Mouse (Mus musculus) E14TG2a.4 (cell line): ENCODE data around the gene Sh3gl2.

ENCODE experiments used
- CTCF ChIP-seq: conservative IDR thresholded peaks from 2 replicates; pipeline ENCODE4 v1.5.1; 2014; ENCODE audit warnings: low read length
- NANOG ChIP-seq: IDR thresholded peaks from 2 replicates; pipeline ENCODE4 v1.6.1; 2014; ENCODE audit warnings: borderline replicate concordance, low read length, mixed read lengths
- POU5F1 ChIP-seq: IDR thresholded peaks from 2 replicates; pipeline ENCODE4 v1.6.1; 2014; ENCODE audit warnings: low read length, borderline replicate concordance

DNA sequence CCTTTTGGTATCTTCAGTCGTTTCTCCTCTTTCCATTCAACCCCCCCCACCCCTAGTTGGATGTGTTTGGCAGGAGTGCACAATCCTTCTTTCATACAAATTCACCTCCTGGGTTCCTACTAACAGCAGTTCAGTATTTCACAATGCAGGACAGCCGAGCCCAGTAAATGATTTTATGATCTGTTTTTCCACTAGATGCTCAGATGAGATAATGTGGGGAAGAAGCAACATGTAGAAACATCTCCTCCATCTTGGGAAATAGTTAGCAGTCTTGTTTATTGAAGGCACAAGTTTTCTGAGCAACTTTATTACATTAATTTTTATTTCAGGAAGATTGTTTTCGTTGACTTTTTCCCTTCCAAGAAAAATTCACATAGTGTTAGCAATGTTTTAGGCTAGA is 349.8 kb downstream of the Sh3gl2 start:
- TF ChIP-seq CTCF, result no peak
- TF ChIP-seq POU5F1, result no peak
- no peak for TF ChIP-seq NANOG
